Mouse (Mus musculus) embryonic fibroblast, embryonic 13.5 days (primary cell): Measurements from ENCODE around the gene Phf6.

ENCODE experiments used
- CTCF ChIP-seq: IDR thresholded peaks from 2 replicates; pipeline ENCODE4 v1.5.1; 2011; ENCODE audit warnings: mild to moderate bottlenecking, control low read depth, low read length, moderate library complexity, borderline replicate concordance; ENCODE audit not compliant: insufficient read depth
- POLR2A ChIP-seq: IDR thresholded peaks from 2 replicates; pipeline ENCODE4 v1.6.1; 2011; ENCODE audit warnings: low read depth, mild to moderate bottlenecking, control low read depth, low read length, moderate library complexity

GRCm38 (mm10) chrX:52971211-52972006 lies 59.3 kb downstream of the Phf6 start:
- no peak for TF ChIP-seq CTCF
- no peak for TF ChIP-seq POLR2A
